Mouse (Mus musculus) liver, embryonic 16.5 days (tissue): ENCODE measurements at regions not wholly inside any gene's neighbourhood (a gene's known extent, or its start where the extent isn't known, plus 50 kb on each side); places are given as distances from the start of the nearest gene placed in this dataset.

ENCODE experiments used
- ATAC-seq: fragments of 200-750 bp; cut with Nextera tagmentation; 2 replicates; pipeline ENCODE4 v1.8.0; 2017; ENCODE audit warnings: low read depth, mild to moderate bottlenecking, moderate number of reproducible peaks, moderate library complexity
- H3K27ac ChIP-seq: fragments of 300-500 bp; sonication (generic); 2 replicates; pipeline ENCODE4 v1.5.1; 2014; ENCODE audit warnings: mild to moderate bottlenecking, low read length
- H3K27me3 ChIP-seq: fragments of 300-500 bp; sonication (generic); 2 replicates; pipeline ENCODE4 v1.6.1; 2014; ENCODE audit warnings: low read depth, low read length, mixed read lengths; ENCODE audit not compliant: control insufficient read depth, insufficient read depth
- H3K36me3 ChIP-seq: fragments of 300-500 bp; sonication (generic); 2 replicates; pipeline ENCODE4 v1.6.1; 2014; ENCODE audit warnings: mild to moderate bottlenecking; ENCODE audit not compliant: control insufficient read depth, insufficient read depth
- H3K4me1 ChIP-seq: fragments of 300-500 bp; sonication (generic); 2 replicates; pipeline ENCODE4 v1.6.1; 2014; ENCODE audit warnings: low read depth, low read length, mixed read lengths; ENCODE audit not compliant: control insufficient read depth
- H3K4me2 ChIP-seq: fragments of 300-500 bp; sonication (generic); 2 replicates; pipeline ENCODE4 v1.6.1; 2014; ENCODE audit warnings: low read depth, low read length, mixed read lengths
- H3K4me3 ChIP-seq: fragments of 300-500 bp; sonication (generic); 2 replicates; pipeline ENCODE4 v1.5.1; 2014; ENCODE audit warnings: low read depth, mild to moderate bottlenecking, low read length
- H3K9ac ChIP-seq: fragments of 300-500 bp; sonication (generic); 2 replicates; pipeline ENCODE4 v1.6.1; 2014; ENCODE audit warnings: low read depth, low read length
- H3K9me3 ChIP-seq: fragments of 300-500 bp; sonication (generic); replicated peaks from 2 replicates; pipeline ENCODE4 v1.6.1; 2016; ENCODE audit warnings: low read length; ENCODE audit not compliant: control insufficient read depth
- WGBS: fragments of 180-500 bp; shearing (Covaris S2); extraction: QIAGEN DNeasy Blood & Tissue Kit; methylation state at CpG from one replicate; pipeline ENCODE4 v1.1.7; 2014; ENCODE audit not compliant: insufficient replicate concordance; 5-methylcytosine and 5-hydroxymethylcytosine counted together

- Histone ChIP-seq H3K9me3 (no peaks in the 10 kb centered on the region), H3K4me3 (no peak overlapping the region), H3K36me3 (no peaks in the 10 kb centered on the region), H3K4me1 (no peaks in the 10 kb centered on the region), H3K27ac (no peak overlapping the region), H3K4me2 (no peak overlapping the region), H3K9ac (no peak overlapping the region), H3K27me3 (no peaks in the 10 kb centered on the region)
- 56% methylated on average over 4 of the region's 4 CpGs for WGBS
- ATAC-seq, result no peak
Observed at GRCm38 (mm10) chr3:149300002-149300401, 309.6 kb upstream of the Adgrl2 start.

GRCm38 (mm10) chr3:149296419-149296962 is 306.1 kb upstream of the Adgrl2 start:
- no peak overlapping the region for H3K4me3 ChIP-seq
- WGBS, result 71% methylated on average over 10 of the region's 10 CpGs
- H3K4me2 ChIP-seq, result no peak overlapping the region
- no peak overlapping the region for H3K27ac ChIP-seq
- H3K9me3 ChIP-seq, result no peaks in the 10 kb centered on the region
- ATAC-seq, result no peak
- no peak overlapping the region for H3K9ac ChIP-seq
- H3K36me3 ChIP-seq, result no peaks in the 10 kb centered on the region
- H3K27me3 ChIP-seq, result no peaks in the 10 kb centered on the region
- H3K4me1 ChIP-seq, result no peaks in the 10 kb centered on the region

GRCm38 (mm10) chr3:149295942-149296341 is 305.6 kb upstream of the Adgrl2 start:
- Histone ChIP-seq H3K9me3 (no peaks in the 10 kb centered on the region), H3K4me1 (no peaks in the 10 kb centered on the region), H3K36me3 (no peaks in the 10 kb centered on the region), H3K4me2 (no peak overlapping the region), H3K27me3 (no peaks in the 10 kb centered on the region), H3K9ac (no peak overlapping the region), H3K4me3 (no peak overlapping the region), H3K27ac (no peak overlapping the region)
- 65% methylated on average over 5 of the region's 7 CpGs for WGBS
- ATAC-seq, result no peak

GRCm38 (mm10) chr3:149295257-149295831 is 305.0 kb upstream of the Adgrl2 start:
- 74% methylated on average over 10 of the region's 10 CpGs for WGBS
- no peak for ATAC-seq
- no peaks in the 10 kb centered on the region for H3K27me3 ChIP-seq
- H3K4me2 ChIP-seq, result no peak overlapping the region
- H3K4me1 ChIP-seq, result no peaks in the 10 kb centered on the region
- no peaks in the 10 kb centered on the region for H3K9me3 ChIP-seq
- no peak overlapping the region for H3K9ac ChIP-seq
- no peaks in the 10 kb centered on the region for H3K36me3 ChIP-seq
- H3K27ac ChIP-seq, result no peak overlapping the region
- no peak overlapping the region for H3K4me3 ChIP-seq

GRCm38 (mm10) chr3:149294445-149294844 is 304.1 kb upstream of the Adgrl2 start:
- no peak for ATAC-seq
- Histone ChIP-seq H3K27ac (no peak overlapping the region), H3K4me2 (no peak overlapping the region), H3K4me3 (no peak overlapping the region), H3K27me3 (no peaks in the 10 kb centered on the region), H3K36me3 (no peaks in the 10 kb centered on the region), H3K4me1 (no peaks in the 10 kb centered on the region), H3K9ac (no peak overlapping the region), H3K9me3 (no peaks in the 10 kb centered on the region)
- WGBS, result 39% methylated on average over 4 of the region's 4 CpGs

- H3K36me3 ChIP-seq, result no peaks in the 10 kb centered on the region
- no peaks in the 10 kb centered on the region for H3K4me1 ChIP-seq
- no peak overlapping the region for H3K4me2 ChIP-seq
- H3K27ac ChIP-seq, result no peak overlapping the region
- H3K9ac ChIP-seq, result no peak overlapping the region
- H3K27me3 ChIP-seq, result no peaks in the 10 kb centered on the region
- WGBS, result 73% methylated on average over 3 of the region's 3 CpGs
- no peak overlapping the region for H3K4me3 ChIP-seq
- ATAC-seq, result no peak
- H3K9me3 ChIP-seq, result no peaks in the 10 kb centered on the region
Observed at GRCm38 (mm10) chr3:149292459-149292858, 302.1 kb upstream of the Adgrl2 start.

- Histone ChIP-seq H3K36me3 (no peaks in the 10 kb centered on the region), H3K27ac (no peak overlapping the region), H3K9ac (no peak overlapping the region), H3K4me2 (no peak overlapping the region), H3K4me3 (no peak overlapping the region), H3K9me3 (no peaks in the 10 kb centered on the region), H3K4me1 (no peaks in the 10 kb centered on the region), H3K27me3 (no peaks in the 10 kb centered on the region)
- WGBS, result 57% methylated on average over 7 of the region's 7 CpGs
- no peak for ATAC-seq
Observed at GRCm38 (mm10) chr3:149291473-149291872, 301.1 kb upstream of the Adgrl2 start.

GRCm38 (mm10) chr3:149290228-149290627 is 299.9 kb upstream of the Adgrl2 start:
- H3K27me3 ChIP-seq, result no peaks in the 10 kb centered on the region
- 40% methylated on average over 8 of the region's 8 CpGs for WGBS

GRCm38 (mm10) chr3:149287080-149287479 is 296.7 kb upstream of the Adgrl2 start:
- H3K9ac ChIP-seq, result no peak overlapping the region
- H3K4me2 ChIP-seq, result no peak overlapping the region
- H3K4me3 ChIP-seq, result no peak overlapping the region
- WGBS, result 59% methylated on average over 4 of the region's 4 CpGs
- H3K9me3 ChIP-seq, result no peaks in the 10 kb centered on the region
- no peaks in the 10 kb centered on the region for H3K4me1 ChIP-seq
- H3K36me3 ChIP-seq, result no peaks in the 10 kb centered on the region
- ATAC-seq, result no peak
- H3K27ac ChIP-seq, result no peak overlapping the region
- no peaks in the 10 kb centered on the region for H3K27me3 ChIP-seq

More at GRCm38 (mm10) chr3:149290228-149290627, 299.9 kb upstream of the Adgrl2 start:
- Histone ChIP-seq H3K4me1 (no peaks in the 10 kb centered on the region), H3K4me3 (no peak overlapping the region), H3K36me3 (no peaks in the 10 kb centered on the region), H3K4me2 (no peak overlapping the region), H3K9me3 (no peaks in the 10 kb centered on the region), H3K9ac (no peak overlapping the region), H3K27ac (no peak overlapping the region)
- ATAC-seq, result no peak
